Mouse (Mus musculus) heart, embryonic 15.5 days (tissue): ENCODE results near the gene Filip1l. TPM values are rescaled to one million over a fixed set of nuclear protein-coding genes. Genes with fewer than 3 reads are reported as not detected.
A peak's percentile ranks its signal among the peaks of the same experiment; 100 is the strongest.

Experiments
- ATAC-seq: fragments of 200-750 bp; cut with Nextera tagmentation; replicated peaks from 2 replicates; pipeline ENCODE4 v1.8.0; 2017; ENCODE audit warnings: low read depth, moderate TSS enrichment; ENCODE audit not compliant: insufficient number of reproducible peaks, insufficient read depth, low FRiP score
- H3K27ac ChIP-seq: fragments of 300-500 bp; sonication (generic); 2 replicates; pipeline ENCODE4 v1.5.1; 2015; ENCODE audit warnings: mild to moderate bottlenecking, inconsistent platforms
- H3K27me3 ChIP-seq: fragments of 300-500 bp; sonication (generic); 2 replicates; pipeline ENCODE4 v1.6.1; 2015; ENCODE audit warnings: inconsistent platforms
- H3K36me3 ChIP-seq: fragments of 300-500 bp; sonication (generic); 2 replicates; pipeline ENCODE4 v1.6.1; 2015; ENCODE audit warnings: mild to moderate bottlenecking, inconsistent platforms
- H3K4me1 ChIP-seq: fragments of 300-500 bp; sonication (generic); replicated peaks from 2 replicates; pipeline ENCODE4 v1.6.1; 2015; ENCODE audit warnings: inconsistent platforms
- H3K4me2 ChIP-seq: fragments of 300-500 bp; sonication (generic); 2 replicates; pipeline ENCODE4 v1.6.1; 2015; ENCODE audit warnings: inconsistent platforms, mild to moderate bottlenecking, moderate library complexity
- H3K4me3 ChIP-seq: fragments of 300-500 bp; sonication (generic); 2 replicates; pipeline ENCODE4 v1.5.1; 2015; ENCODE audit warnings: mild to moderate bottlenecking, inconsistent platforms
- H3K9ac ChIP-seq: fragments of 300-500 bp; sonication (generic); 2 replicates; pipeline ENCODE4 v1.6.1; 2015; ENCODE audit warnings: mild to moderate bottlenecking, inconsistent platforms
- H3K9me3 ChIP-seq: fragments of 300-500 bp; sonication (generic); replicated peaks from 2 replicates; pipeline ENCODE4 v1.6.1; 2016; ENCODE audit warnings: inconsistent platforms
- WGBS: fragments of 180-500 bp; shearing (Covaris S2); methylation state at CpG from one replicate; pipeline ENCODE4 v1.1.7; 2015; ENCODE audit warnings: mixed read lengths; 5-methylcytosine and 5-hydroxymethylcytosine counted together
- polyA plus RNA-seq: library from polyadenylated mRNA; unstranded; fragments of >200 nt; fragmentation: Nextera tagmentation; extraction: Ambion mirVana; gene quantifications from 2 replicates; pipeline ENCODE4 v1.2.1, GENCODE M21; 2015

Filip1l gene
- polyA plus RNA-seq, 1 experiment from 2014 or later = 25.0 TPM

GRCm38 (mm10) chr16:57326996-57327395 lies 25.9 kb upstream of the Filip1l start:
- 57% methylated on average over 7 of the region's 7 CpGs for WGBS
- ATAC-seq = no peak; the same call in 1 of the 2 replicates
- Histone ChIP-seq H3K9me3 (no peaks in the 10 kb centered on the region), H3K27me3 (no peaks in the 10 kb centered on the region), H3K4me2 (no peak overlapping the region), H3K4me1 (peaks cover 4% of the 10 kb centered on the region; the same call in 1 of the 2 replicates), H3K9ac (no peak overlapping the region), H3K36me3 (no peaks in the 10 kb centered on the region), H3K27ac (no peak overlapping the region), H3K4me3 (no peak overlapping the region)

DNA sequence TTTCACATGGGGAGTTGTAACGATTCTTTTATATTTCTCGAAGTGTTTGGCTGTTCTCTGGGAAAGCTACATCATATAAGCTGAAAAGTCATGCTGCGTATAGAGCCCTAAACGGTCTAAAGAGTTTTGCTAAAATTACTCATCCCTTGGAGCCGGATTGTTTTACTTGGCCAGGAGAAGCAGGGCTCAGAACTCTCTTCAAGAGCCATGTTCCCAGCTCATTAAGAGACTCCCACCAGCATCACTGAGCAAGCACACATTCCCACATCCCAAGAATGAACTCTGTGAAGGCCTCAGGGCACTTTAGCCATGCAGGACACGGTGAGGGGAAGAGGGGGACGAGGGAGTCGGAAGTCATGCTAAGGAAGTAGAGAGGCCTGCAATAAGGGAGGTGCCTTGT lies 23.9 kb upstream of the Filip1l start:
- H3K4me2 ChIP-seq = no peak overlapping the region
- peaks cover 4% of the 10 kb centered on the region; the same call in 1 of the 2 replicates for H3K4me1 ChIP-seq
- no peak overlapping the region for H3K9ac ChIP-seq
- WGBS = 65% methylated on average over 8 of the region's 8 CpGs
- no peak overlapping the region for H3K4me3 ChIP-seq
- H3K9me3 ChIP-seq = no peaks in the 10 kb centered on the region
- ATAC-seq = no peak
- no peaks in the 10 kb centered on the region for H3K36me3 ChIP-seq
- no peaks in the 10 kb centered on the region for H3K27me3 ChIP-seq
- peak overlapping the region; percentile 36 for H3K27ac ChIP-seq

GRCm38 (mm10) chr16:57330111-57330510 lies 22.8 kb upstream of the Filip1l start:
- Histone ChIP-seq H3K27me3 (no peaks in the 10 kb centered on the region), H3K9me3 (no peaks in the 10 kb centered on the region), H3K4me3 (no peak overlapping the region), H3K4me1 (peaks cover 4% of the 10 kb centered on the region; the same call in 1 of the 2 replicates), H3K9ac (no peak overlapping the region), H3K27ac (no peak overlapping the region), H3K4me2 (no peak overlapping the region), H3K36me3 (no peaks in the 10 kb centered on the region)
- 75% methylated on average over 2 of the region's 2 CpGs for WGBS
- no peak for ATAC-seq

DNA sequence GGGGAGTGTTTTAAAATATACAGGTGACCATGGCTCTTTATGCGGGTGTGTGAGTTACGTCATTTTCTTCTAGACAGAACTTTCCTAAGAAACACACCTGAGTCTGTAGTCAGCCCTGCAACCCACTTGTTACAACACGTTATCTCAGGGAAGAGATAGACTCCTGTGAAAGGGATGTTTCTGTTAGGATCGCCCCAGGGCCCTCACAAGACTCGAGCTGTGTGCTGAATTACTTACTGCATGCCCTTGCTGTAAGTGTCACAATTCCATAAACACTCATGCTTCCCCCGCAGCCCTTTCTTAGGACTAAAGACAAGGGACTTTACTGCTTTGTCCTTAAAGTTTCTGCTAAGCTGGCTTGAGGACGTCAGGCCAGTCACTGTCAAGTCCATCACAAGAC lies 20.6 kb upstream of the Filip1l start:
- H3K4me2 ChIP-seq = no peak overlapping the region
- WGBS = 62% methylated on average over 7 of the region's 7 CpGs
- no peak overlapping the region for H3K4me3 ChIP-seq

GRCm38 (mm10) chr16:57336770-57337423 lies 16.0 kb upstream of the Filip1l start:
- Histone ChIP-seq H3K4me3 (no peak overlapping the region), H3K27ac (no peak overlapping the region), H3K9me3 (no peaks in the 10 kb centered on the region), H3K27me3 (no peaks in the 10 kb centered on the region), H3K4me2 (no peak overlapping the region), H3K36me3 (no peaks in the 10 kb centered on the region), H3K4me1 (peaks cover 3% of the 10 kb centered on the region; the same call in 1 of the 2 replicates), H3K9ac (no peak overlapping the region)
- ATAC-seq = no peak
- WGBS = 62% methylated on average over 11 of the region's 11 CpGs

More for the DNA sequence above, 20.6 kb upstream of the Filip1l start:
- no peaks in the 10 kb centered on the region for H3K27me3 ChIP-seq
- no peaks in the 10 kb centered on the region for H3K9me3 ChIP-seq
- H3K27ac ChIP-seq = no peak overlapping the region
- no peaks in the 10 kb centered on the region for H3K36me3 ChIP-seq
- ATAC-seq = no peak
- no peak overlapping the region for H3K9ac ChIP-seq
- H3K4me1 ChIP-seq = peaks cover 4% of the 10 kb centered on the region; the same call in 1 of the 2 replicates

- Histone ChIP-seq H3K4me3 (no peak overlapping the region), H3K4me1 (peaks cover 3% of the 10 kb centered on the region; the same call in 1 of the 2 replicates), H3K9me3 (no peaks in the 10 kb centered on the region), H3K27me3 (no peaks in the 10 kb centered on the region), H3K36me3 (no peaks in the 10 kb centered on the region), H3K4me2 (no peak overlapping the region), H3K9ac (no peak overlapping the region), H3K27ac (no peak overlapping the region)
- WGBS = 81% methylated on average over 8 of the region's 8 CpGs
- no peak for ATAC-seq
These were observed 12.9 kb upstream of the Filip1l start for GRCm38 (mm10) chr16:57339765-57340612.

GRCm38 (mm10) chr16:57340613-57340898 lies 12.3 kb upstream of the Filip1l start:
- Histone ChIP-seq H3K9ac (no peak overlapping the region), H3K27ac (no peak overlapping the region), H3K4me1 (peaks cover 3% of the 10 kb centered on the region; the same call in 1 of the 2 replicates), H3K4me2 (no peak overlapping the region), H3K36me3 (no peaks in the 10 kb centered on the region), H3K9me3 (no peaks in the 10 kb centered on the region), H3K27me3 (no peaks in the 10 kb centered on the region), H3K4me3 (no peak overlapping the region)
- 62% methylated on average over 5 of the region's 5 CpGs for WGBS
- no peak for ATAC-seq

- Histone ChIP-seq H3K9me3 (no peaks in the 10 kb centered on the region), H3K27me3 (no peaks in the 10 kb centered on the region), H3K4me1 (peaks cover 4% of the 10 kb centered on the region), H3K4me2 (no peak overlapping the region), H3K36me3 (no peaks in the 10 kb centered on the region), H3K4me3 (no peak overlapping the region), H3K9ac (no peak overlapping the region), H3K27ac (no peak overlapping the region)
- ATAC-seq = no peak
- 85% methylated on average over 3 of the region's 3 CpGs for WGBS
These were observed 6.6 kb upstream of the Filip1l start for GRCm38 (mm10) chr16:57346258-57346657.

DNA sequence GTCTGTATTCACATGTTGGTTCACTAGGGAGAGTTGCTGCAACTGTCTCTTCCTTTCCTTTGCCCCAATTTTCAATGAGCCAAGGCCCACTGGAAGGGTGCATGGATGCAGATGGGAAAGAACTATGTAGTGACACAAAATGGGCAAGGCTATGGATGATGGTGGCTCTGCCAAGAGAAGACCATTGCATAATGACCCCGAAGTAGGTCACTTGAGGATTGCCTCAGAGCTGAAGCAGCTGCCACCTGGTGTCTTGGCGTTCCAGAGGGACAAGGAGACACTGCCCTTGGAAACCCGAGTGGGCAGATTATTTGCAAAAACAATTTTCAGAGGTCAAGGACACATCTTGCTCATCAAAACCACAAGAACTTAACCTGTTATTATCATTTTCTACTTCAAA lies 3.9 kb upstream of the Filip1l start:
- Histone ChIP-seq H3K36me3 (no peaks in the 10 kb centered on the region), H3K4me1 (peaks cover 11% of the 10 kb centered on the region), H3K9me3 (no peaks in the 10 kb centered on the region), H3K27me3 (no peaks in the 10 kb centered on the region), H3K4me3 (no peak overlapping the region), H3K9ac (no peak overlapping the region), H3K4me2 (no peak overlapping the region), H3K27ac (no peak overlapping the region)
- ATAC-seq = no peak
- WGBS = 74% methylated on average over 3 of the region's 3 CpGs

DNA sequence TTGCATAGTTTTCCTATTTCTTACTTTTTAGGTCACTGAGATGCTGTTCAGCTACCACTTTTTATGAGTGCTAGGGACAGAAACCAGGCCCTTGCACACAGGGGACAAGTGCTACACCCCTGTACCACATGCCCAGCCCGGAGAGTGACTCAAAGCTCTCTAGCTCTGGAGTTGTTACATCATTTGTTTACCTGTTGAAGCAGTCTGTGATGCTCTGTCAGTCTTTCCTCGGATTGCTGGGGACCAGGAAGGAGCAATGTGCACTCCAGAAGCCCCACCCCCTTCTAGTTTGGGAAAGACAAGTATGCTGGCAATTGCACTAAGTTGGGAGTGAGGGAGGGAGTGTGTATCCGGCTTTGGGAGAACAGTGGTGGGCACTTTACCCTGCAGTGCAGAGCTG lies 3.2 kb upstream of the Filip1l start:
- Histone ChIP-seq H3K27ac (no peak overlapping the region), H3K9me3 (no peaks in the 10 kb centered on the region), H3K9ac (no peak overlapping the region), H3K36me3 (no peaks in the 10 kb centered on the region), H3K4me3 (no peak overlapping the region), H3K4me1 (peaks cover 11% of the 10 kb centered on the region), H3K4me2 (no peak overlapping the region), H3K27me3 (no peaks in the 10 kb centered on the region)
- 27% methylated on average over 3 of the region's 3 CpGs for WGBS
- no peak for ATAC-seq

DNA sequence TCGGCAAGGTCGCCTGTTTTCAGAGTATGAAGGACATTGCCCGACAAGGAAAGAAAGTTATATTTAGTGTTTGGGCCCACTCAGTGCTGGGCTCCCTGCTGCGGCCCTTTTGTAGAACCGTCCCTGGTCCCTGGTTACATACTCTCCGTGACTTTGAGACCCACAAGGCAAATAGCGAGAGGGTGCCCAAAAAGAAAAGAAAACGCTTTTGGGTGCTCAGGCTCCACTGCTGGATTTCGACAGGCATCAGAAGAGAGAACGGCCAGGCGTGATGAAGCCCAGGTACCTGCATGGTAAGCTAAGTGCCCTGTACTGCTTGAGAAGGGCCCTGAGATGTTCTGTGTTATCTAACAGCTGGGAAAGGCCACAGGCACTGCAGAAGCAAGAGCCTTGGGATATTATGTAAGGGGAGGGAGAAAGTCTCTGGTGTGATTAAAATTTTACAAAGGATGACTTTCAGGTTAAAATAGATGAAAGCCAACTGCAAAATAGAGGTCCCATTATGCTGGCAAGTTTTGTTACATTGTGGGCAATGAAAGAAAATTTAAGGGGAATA lies 351 bp downstream of the Filip1l start:
- H3K9ac ChIP-seq = peak overlapping the region; percentile 38
- 54% methylated on average over 11 of the region's 11 CpGs for WGBS
- peak overlapping the region; percentile 57 for H3K4me2 ChIP-seq
- no peaks in the 10 kb centered on the region for H3K9me3 ChIP-seq
- peak overlapping the region; percentile 83 for H3K27ac ChIP-seq
- peaks cover 20% of the 10 kb centered on the region for H3K4me1 ChIP-seq
- ATAC-seq = 0 out of 2 replicates have a peak, but pooled peaks have one; percentile 25
- peak overlapping the region; percentile 41 for H3K4me3 ChIP-seq
- no peaks in the 10 kb centered on the region for H3K36me3 ChIP-seq
- no peaks in the 10 kb centered on the region for H3K27me3 ChIP-seq
